Mouse (Mus musculus) CH12.LX (cell line): ENCODE measurements at regions not wholly inside any gene's neighbourhood (a gene's known extent, or its start where the extent isn't known, plus 50 kb on each side); places are given as distances from the start of the nearest gene placed in this dataset.
A peak's percentile ranks its signal among the peaks of the same experiment; 100 is the strongest.

Experiments used
- DNase-seq: peaks from one replicate; pipeline ENCODE4 v3.0.0-alpha.2; 2013; ENCODE audit errors: extremely low read depth
- H3K27ac ChIP-seq: 2 replicates; pipeline ENCODE4 v1.5.1; 2012; ENCODE audit warnings: low read depth, mild to moderate bottlenecking, control low read depth, moderate library complexity; ENCODE audit not compliant: insufficient read depth
- H3K27me3 ChIP-seq: replicated peaks from 2 replicates; pipeline ENCODE3; 2012; ENCODE audit warnings: inconsistent platforms
- H3K36me3 ChIP-seq, 2 experiments: replicated peaks in 1 of 2; 2 replicates each; pipeline versions ENCODE3 to v1.6.1; 2012; ENCODE audit warnings: inconsistent platforms in 1 of 2, low read length in 1 of 2, mild to moderate bottlenecking in 1 of 2, mixed read lengths in 1 of 2, moderate library complexity in 1 of 2; ENCODE audit not compliant: control insufficient read depth in 1 of 2, insufficient read depth in 1 of 2
- H3K4me1 ChIP-seq, 2 experiments: 2 replicates each; pipeline ENCODE4 v1.6.1; 2012; ENCODE audit warnings: inconsistent platforms in 1 of 2, moderate library complexity in 1 of 2; ENCODE audit not compliant: insufficient read depth in 2 of 2, control insufficient read depth in 1 of 2
- H3K4me2 ChIP-seq: 2 replicates; pipeline ENCODE4 v1.6.1; 2012; ENCODE audit warnings: low read depth, mild to moderate bottlenecking, control low read depth; ENCODE audit not compliant: poor library complexity, insufficient read depth, severe bottlenecking
- H3K4me3 ChIP-seq, 3 experiments: fragments of 150-350 bp in 1 of 3; sonication (generic) in 1 of 3; replicated peaks in 1 of 3; 2 replicates each; pipeline versions ENCODE3 to v1.5.1; 2011 to 2012; ENCODE audit warnings: low read depth in 2 of 3, low read length in 2 of 3, mild to moderate bottlenecking in 2 of 3, moderate library complexity in 2 of 3, control low read depth in 1 of 3, improper control_type of control experiment in 1 of 3, inconsistent platforms in 1 of 3, mixed read lengths in 1 of 3; ENCODE audit not compliant: poor library complexity in 1 of 3
- H3K79me2 ChIP-seq: replicated peaks from 2 replicates; pipeline ENCODE4 v1.6.1; 2012; ENCODE audit warnings: mild to moderate bottlenecking, moderate library complexity; ENCODE audit not compliant: control insufficient read depth, poor library complexity, insufficient read depth, severe bottlenecking; ENCODE audit errors: extremely low read depth
- H3K9ac ChIP-seq: 2 replicates; pipeline ENCODE4 v1.6.1; 2012; ENCODE audit warnings: low read depth, mild to moderate bottlenecking, control low read depth, moderate library complexity; ENCODE audit not compliant: insufficient read depth
- H3K9me3 ChIP-seq: replicated peaks from 2 replicates; pipeline ENCODE3; 2012; ENCODE audit warnings: low read length, inconsistent platforms, mixed read lengths
- BHLHE40 ChIP-seq: IDR thresholded peaks from 2 replicates; pipeline ENCODE4 v1.6.1; 2011; ENCODE audit warnings: mild to moderate bottlenecking, low read depth, low read length, improper control_type of control experiment
- CHD2 ChIP-seq: IDR thresholded peaks from 2 replicates; pipeline ENCODE4 v1.6.1; 2011; ENCODE audit warnings: low read length, improper control_type of control experiment
- CTCF ChIP-seq, 2 experiments: IDR thresholded peaks in 1 of 2; conservative IDR thresholded peaks in 1 of 2; 2 replicates each; pipeline ENCODE4 v1.5.1; 2011 to 2012; ENCODE audit warnings: low read depth in 2 of 2, low read length in 2 of 2, improper control_type of control experiment in 1 of 2, inconsistent platforms in 1 of 2, mild to moderate bottlenecking in 1 of 2, moderate library complexity in 1 of 2
- E2F4 ChIP-seq: IDR thresholded peaks from 2 replicates; pipeline ENCODE4 v1.6.1; 2011; ENCODE audit warnings: low read depth, low read length, improper control_type of control experiment; ENCODE audit not compliant: insufficient replicate concordance
- ELF1 ChIP-seq: IDR thresholded peaks from 2 replicates; pipeline ENCODE4 v1.6.1; 2014; ENCODE audit warnings: low read depth, mild to moderate bottlenecking, inconsistent platforms, low read length, improper control_type of control experiment
- EP300 ChIP-seq: IDR thresholded peaks from 2 replicates; pipeline ENCODE4 v1.6.1; 2011; ENCODE audit warnings: low read length, improper control_type of control experiment
- ETS1 ChIP-seq: conservative IDR thresholded peaks from 2 replicates; pipeline ENCODE4 v1.6.1; 2012; ENCODE audit warnings: low read depth, mild to moderate bottlenecking, inconsistent platforms, low read length, improper control_type of control experiment, moderate library complexity
- GABPA ChIP-seq: IDR thresholded peaks from 2 replicates; pipeline ENCODE4 v1.6.1; 2012; ENCODE audit warnings: low read depth, low read length, improper control_type of control experiment, inconsistent platforms; ENCODE audit not compliant: insufficient replicate concordance
- HCFC1 ChIP-seq: IDR thresholded peaks from 2 replicates; pipeline ENCODE4 v1.6.1; 2012; ENCODE audit warnings: low read depth, mild to moderate bottlenecking, inconsistent platforms, low read length, improper control_type of control experiment
- JUN ChIP-seq: IDR thresholded peaks from 2 replicates; pipeline ENCODE4 v1.6.1; 2011; ENCODE audit warnings: low read depth, mild to moderate bottlenecking, low read length, improper control_type of control experiment, moderate library complexity; ENCODE audit not compliant: insufficient read depth
- KAT2A ChIP-seq: IDR thresholded peaks from 2 replicates; pipeline ENCODE4 v1.6.1; 2012; ENCODE audit warnings: low read length, improper control_type of control experiment, inconsistent platforms; ENCODE audit not compliant: insufficient replicate concordance
- MAFK ChIP-seq: IDR thresholded peaks from 2 replicates; pipeline ENCODE4 v1.6.1; 2011; ENCODE audit warnings: low read length, improper control_type of control experiment; ENCODE audit not compliant: insufficient replicate concordance
- MAZ ChIP-seq: IDR thresholded peaks from 2 replicates; pipeline ENCODE4 v1.6.1; 2012; ENCODE audit warnings: low read depth, mild to moderate bottlenecking, inconsistent platforms, low read length, improper control_type of control experiment, moderate library complexity
- MEF2A ChIP-seq: IDR thresholded peaks from 2 replicates; pipeline ENCODE4 v1.6.1; 2014; ENCODE audit warnings: low read depth, mild to moderate bottlenecking, inconsistent platforms, low read length, improper control_type of control experiment, borderline replicate concordance
- MXI1 ChIP-seq: IDR thresholded peaks from 2 replicates; pipeline ENCODE4 v1.6.1; 2011; ENCODE audit warnings: mild to moderate bottlenecking, low read depth, low read length, improper control_type of control experiment
- MYC ChIP-seq: IDR thresholded peaks from 2 replicates; pipeline ENCODE4 v1.6.1; 2011; ENCODE audit warnings: low read depth, mild to moderate bottlenecking, improper control_type of control experiment, low read length
- NELFE ChIP-seq: IDR thresholded peaks from 2 replicates; pipeline ENCODE4 v1.6.1; 2011; ENCODE audit warnings: low read depth, low read length, improper control_type of control experiment
- PAX5 ChIP-seq: IDR thresholded peaks from 2 replicates; pipeline ENCODE4 v1.6.1; 2012; ENCODE audit warnings: low read length, inconsistent platforms, mixed read lengths
- POLR2AphosphoS2 ChIP-seq: IDR thresholded peaks from 2 replicates; pipeline ENCODE4 v1.6.1; 2011; ENCODE audit warnings: low read depth, low read length, improper control_type of control experiment
- RAD21 ChIP-seq: IDR thresholded peaks from 2 replicates; pipeline ENCODE4 v1.6.1; 2011; ENCODE audit warnings: low read depth, mild to moderate bottlenecking, low read length, improper control_type of control experiment, moderate library complexity
- SIN3A ChIP-seq: IDR thresholded peaks from 2 replicates; pipeline ENCODE4 v1.6.1; 2012; ENCODE audit warnings: low read length, improper control_type of control experiment, inconsistent platforms
- SMC3 ChIP-seq: IDR thresholded peaks from 2 replicates; pipeline ENCODE4 v1.6.1; 2011; ENCODE audit warnings: low read depth, low read length, improper control_type of control experiment
- USF1 ChIP-seq: IDR thresholded peaks from 2 replicates; pipeline ENCODE4 v1.6.1; 2014; ENCODE audit warnings: low read depth, mild to moderate bottlenecking, inconsistent platforms, low read length, improper control_type of control experiment
- USF2 ChIP-seq: conservative IDR thresholded peaks from 2 replicates; pipeline ENCODE4 v1.6.1; 2011; ENCODE audit warnings: low read depth, low read length, improper control_type of control experiment
- ZC3H11A ChIP-seq: IDR thresholded peaks from 2 replicates; pipeline ENCODE4 v1.6.1; 2012; ENCODE audit warnings: low read depth, mild to moderate bottlenecking, inconsistent platforms, low read length, improper control_type of control experiment
- dilution Hi-C: fragments of 300-500 bp; cut with MboI; formaldehyde crosslinking; loops from 2 replicates; pipeline ENCODE4 v1.14.3; 2020; ENCODE audit warnings: low sequenced_read_pairs; ENCODE audit not compliant: extremely low pct_unique_long_range_greater_than_20kb, extremely low pct_ligation_motif_present
- in situ Hi-C: fragments of 300-500 bp; cut with MboI; formaldehyde crosslinking; loops from 3 replicates; pipeline ENCODE4 v1.14.3; 2019; ENCODE audit warnings: low sequenced_read_pairs, low pct_ligation_motif_present, low pct_unique_long_range_greater_than_20kb, mixed read lengths

- Histone ChIP-seq H3K4me1 (no peaks in the 10 kb centered on the region), H3K9me3 (no peaks in the 10 kb centered on the region), H3K9ac (no peak overlapping the region)
- no peak for DNase-seq
- dilution Hi-C loops: no loop called here
- TF ChIP-seq USF1: no peak
- no peak for TF ChIP-seq MAZ
- no peak for TF ChIP-seq JUN
- no peak for TF ChIP-seq SMC3
- no peak for TF ChIP-seq MEF2A
- no peak for TF ChIP-seq GABPA
- TF ChIP-seq ELF1: no peak
- no peak for TF ChIP-seq MXI1
- no peak for TF ChIP-seq E2F4
- no peak for TF ChIP-seq PAX5
- TF ChIP-seq ZC3H11A: no peak
- no peak for TF ChIP-seq HCFC1
- no peak for TF ChIP-seq RAD21
- no peak for TF ChIP-seq NELFE
- TF ChIP-seq, all 38 proteins: peak for 0
- H3K79me2 ChIP-seq: no peaks in the 10 kb centered on the region
- no peaks in the 10 kb centered on the region for H3K27me3 ChIP-seq
- no peak overlapping the region for H3K27ac ChIP-seq
- no peak overlapping the region for H3K4me3 ChIP-seq
- no peaks in the 10 kb centered on the region for H3K36me3 ChIP-seq
- H3K4me2 ChIP-seq: no peak overlapping the region
- in situ Hi-C loops: no loop called here
Measured at GRCm38 (mm10) chr7:40575971-40576370, 322.2 kb upstream of the Vstm2b start.

DNA sequence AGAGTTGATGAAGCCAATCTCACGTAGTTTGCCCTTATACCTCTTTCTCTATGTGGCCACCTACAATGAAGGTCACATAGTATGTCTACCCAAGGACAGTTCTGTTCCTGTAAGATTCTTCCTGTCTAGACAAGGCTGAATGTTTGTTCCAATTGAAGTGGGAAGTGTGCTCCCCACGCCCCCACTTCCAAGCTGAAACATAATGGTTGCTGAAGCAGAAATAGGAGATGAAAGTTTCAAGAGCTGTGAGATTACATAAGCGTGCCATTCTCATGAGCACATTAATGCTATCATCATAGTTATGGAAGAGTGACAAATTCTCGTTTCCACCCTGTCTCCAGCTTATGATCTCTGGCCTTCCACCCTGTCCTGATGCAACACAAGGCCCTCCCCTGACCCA lies 320.8 kb upstream of the Vstm2b start:
- TF ChIP-seq SIN3A (no peak), CTCF (conservative IDR thresholded peaks at IDR 0.05 in 1 of 2, IDR thresholded peaks at IDR 0.05 in 1 of 2; ENCODE audit: low read depth in 2 of 2, low read length in 2 of 2) (no peak)
- TF ChIP-seq, all 38 proteins: peak for 0
- H3K9ac ChIP-seq: no peak overlapping the region
- dilution Hi-C loops: no loop called here
- no peaks in the 10 kb centered on the region for H3K79me2 ChIP-seq
- no peak overlapping the region for H3K4me3 ChIP-seq
- DNase-seq: no peak
- H3K9me3 ChIP-seq: no peaks in the 10 kb centered on the region
- in situ Hi-C loops: no loop called here
- no peaks in the 10 kb centered on the region for H3K4me1 ChIP-seq
- H3K4me2 ChIP-seq: no peak overlapping the region
- no peak overlapping the region for H3K27ac ChIP-seq
- H3K36me3 ChIP-seq: no peaks in the 10 kb centered on the region
- H3K27me3 ChIP-seq: no peaks in the 10 kb centered on the region

GRCm38 (mm10) chr7:40620761-40621160 lies 277.4 kb upstream of the Vstm2b start:
- Histone ChIP-seq H3K36me3 (no peaks in the 10 kb centered on the region), H3K27ac (no peak overlapping the region), H3K9ac (no peak overlapping the region), H3K4me2 (no peak overlapping the region), H3K4me3 (no peak overlapping the region), H3K79me2 (no peaks in the 10 kb centered on the region), H3K9me3 (no peaks in the 10 kb centered on the region), H3K27me3 (peaks cover 2% of the 10 kb centered on the region), H3K4me1 (peaks cover 0 to 35% of the 10 kb centered on the region in 2 experiments; a peak in 2 of 4 replicates)
- dilution Hi-C loops: no loop called here
- peak; percentile 81 for DNase-seq
- in situ Hi-C loops: no loop called here
- TF ChIP-seq BHLHE40 (peak; percentile 86), CHD2 (no peak), POLR2AphosphoS2 (no peak), KAT2A (0 out of 2 replicates have a peak, but pooled peaks have one; percentile 39), ETS1 (peak; percentile 49), MEF2A (no peak), MAFK (0 out of 2 replicates have a peak, but pooled peaks have one; percentile 53), EP300 (peak; percentile 61), MYC (no peak), USF2 (no peak), MAZ (no peak), GABPA (no peak)
